Mouse (Mus musculus) kidney, adult 11 months (tissue): ENCODE results near the gene Wbp1l.
A peak's percentile ranks its signal among the peaks of the same experiment; 100 is the strongest.

ENCODE experiments used
- DNase-seq: peaks from one replicate; pipeline ENCODE4 v3.0.0; 2022

The Wbp1l gene

DNA sequence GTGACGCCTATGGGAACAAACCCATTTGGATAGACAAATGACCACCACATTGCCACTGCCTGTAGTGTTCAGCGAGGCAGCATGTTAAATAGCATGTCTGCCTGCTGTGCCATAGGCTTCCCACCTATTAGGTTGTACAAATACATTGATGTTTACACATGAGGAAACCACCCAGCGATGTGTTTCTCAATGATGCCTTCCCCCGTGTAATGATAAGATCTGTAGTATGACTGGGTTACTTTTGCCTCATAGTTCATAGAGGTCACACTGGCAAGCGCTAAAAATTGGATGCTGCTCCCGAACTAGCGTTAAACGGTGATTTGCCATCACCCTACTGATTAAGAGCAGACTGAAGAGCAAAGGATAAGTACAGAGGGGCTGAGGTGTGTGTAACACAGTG, 63.3 kb downstream of the Wbp1l start:
- no peak for DNase-seq

DNA sequence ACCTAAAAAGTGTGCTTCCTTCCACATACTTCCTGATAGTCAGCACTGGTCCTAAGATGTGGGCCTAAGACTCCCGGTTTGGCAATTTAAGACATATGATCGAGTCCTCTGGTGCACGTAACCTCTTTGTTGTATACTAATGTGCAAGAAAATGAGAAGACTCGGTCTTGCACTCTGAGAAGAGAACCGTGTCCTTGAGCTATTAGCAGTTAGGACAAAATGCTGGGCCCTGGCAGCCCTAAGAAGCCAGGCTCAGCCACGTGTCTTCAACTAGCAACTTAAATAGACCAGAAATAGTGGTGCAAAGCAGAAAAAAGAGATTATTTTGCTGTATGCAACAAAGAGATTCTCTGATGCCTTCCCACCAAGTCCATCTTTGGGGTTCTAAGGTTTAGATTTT, 63.9 kb downstream of the Wbp1l start:
- DNase-seq = no peak

DNA sequence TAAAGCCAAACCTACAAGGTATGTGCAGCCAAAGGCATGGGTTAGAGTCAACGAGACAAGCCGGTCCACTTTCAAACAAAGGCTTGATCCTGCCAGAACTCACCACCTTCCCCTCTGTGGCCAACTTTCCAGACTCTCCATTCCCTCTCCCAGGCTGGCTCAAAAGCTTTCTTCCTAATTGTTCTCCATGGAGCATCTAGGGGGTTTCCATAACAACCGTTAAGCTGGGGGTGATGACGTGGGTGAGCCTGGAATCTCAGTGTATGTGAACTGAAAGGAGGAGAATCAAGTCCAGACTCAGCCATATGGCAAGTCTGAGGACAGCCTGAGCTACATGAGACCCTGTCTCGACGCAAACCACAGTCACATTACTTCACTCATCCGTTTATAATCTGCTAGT, 66.6 kb downstream of the Wbp1l start:
- no peak for DNase-seq

DNA sequence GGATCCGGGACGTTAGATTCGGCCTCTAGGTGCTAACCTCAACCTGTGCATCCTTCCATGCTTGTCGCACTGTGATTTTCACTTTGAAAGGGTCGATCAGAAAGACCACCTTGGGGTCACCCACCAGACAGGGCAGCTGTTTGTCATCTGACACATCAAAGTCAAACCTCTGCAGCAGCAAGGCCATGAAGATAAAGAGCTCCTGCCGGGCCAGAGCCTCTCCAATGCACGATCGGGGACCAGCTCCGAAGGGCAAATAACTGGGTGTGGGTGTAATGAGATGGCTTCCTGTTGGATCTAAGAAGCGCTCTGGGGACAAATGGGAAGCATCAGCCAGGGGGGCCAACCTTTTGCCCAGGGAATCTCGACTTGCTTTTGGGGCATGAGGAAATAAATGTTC, 68.4 kb downstream of the Wbp1l start:
- no peak for DNase-seq

DNA sequence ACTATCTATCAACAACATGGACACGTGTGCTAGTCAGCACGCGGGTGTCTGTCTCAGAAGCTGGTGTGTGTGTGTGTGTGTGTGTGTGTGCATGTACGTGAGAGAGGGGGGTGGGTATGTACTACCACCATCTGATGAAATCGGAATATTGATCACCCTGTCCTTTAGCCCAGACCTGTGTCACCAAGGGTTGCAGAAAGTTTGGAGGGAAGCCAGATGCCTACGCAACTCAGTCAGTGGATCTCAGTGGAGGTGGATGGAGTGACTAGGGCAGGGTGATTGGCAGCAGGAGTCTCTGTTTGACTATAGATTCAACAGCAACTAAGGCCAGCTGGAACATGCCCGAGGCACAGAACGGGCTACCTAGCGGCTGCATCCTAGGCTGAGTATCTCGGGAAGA, 69.4 kb downstream of the Wbp1l start:
- DNase-seq = no peak

DNA sequence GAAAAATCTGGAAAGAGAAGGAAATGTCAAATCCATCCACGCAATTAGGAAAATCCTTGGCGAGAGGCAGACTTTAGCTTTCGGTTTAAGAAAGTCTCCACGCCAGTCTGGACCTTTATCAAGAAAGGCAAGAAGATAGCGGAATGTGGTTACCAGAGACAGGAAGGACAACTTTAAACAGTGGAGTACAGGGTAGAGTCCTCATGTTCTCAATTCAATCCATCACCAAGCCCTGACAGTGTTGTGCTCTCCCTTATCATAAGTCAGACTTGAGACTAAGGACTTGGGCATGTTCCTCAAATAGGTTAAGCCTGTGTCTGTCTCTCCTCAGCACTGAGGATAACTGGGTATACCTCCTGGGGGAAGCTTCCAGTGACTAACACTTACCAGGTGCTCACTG, 70.9 kb downstream of the Wbp1l start:
- DNase-seq = no peak

DNA sequence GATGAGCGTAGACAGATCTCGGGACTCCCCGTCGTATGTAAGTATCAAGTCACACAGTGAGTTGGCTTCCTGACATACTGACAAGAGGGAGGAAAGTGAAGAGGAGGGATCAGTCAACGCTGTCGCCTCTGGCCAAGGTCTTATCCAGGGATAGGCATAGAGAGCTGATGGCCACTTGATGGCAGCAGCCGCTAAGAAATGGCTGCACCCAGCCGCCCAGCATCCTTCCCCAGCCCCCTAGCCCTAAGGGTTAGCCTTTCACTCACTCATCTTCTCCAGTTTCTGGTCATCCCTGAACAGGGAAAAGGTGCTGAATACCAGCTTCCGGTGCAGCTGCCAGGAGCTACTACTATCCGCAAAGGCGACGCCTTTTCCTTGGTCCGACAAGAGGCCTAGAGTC, 71.8 kb downstream of the Wbp1l start:
- DNase-seq = no peak

DNA sequence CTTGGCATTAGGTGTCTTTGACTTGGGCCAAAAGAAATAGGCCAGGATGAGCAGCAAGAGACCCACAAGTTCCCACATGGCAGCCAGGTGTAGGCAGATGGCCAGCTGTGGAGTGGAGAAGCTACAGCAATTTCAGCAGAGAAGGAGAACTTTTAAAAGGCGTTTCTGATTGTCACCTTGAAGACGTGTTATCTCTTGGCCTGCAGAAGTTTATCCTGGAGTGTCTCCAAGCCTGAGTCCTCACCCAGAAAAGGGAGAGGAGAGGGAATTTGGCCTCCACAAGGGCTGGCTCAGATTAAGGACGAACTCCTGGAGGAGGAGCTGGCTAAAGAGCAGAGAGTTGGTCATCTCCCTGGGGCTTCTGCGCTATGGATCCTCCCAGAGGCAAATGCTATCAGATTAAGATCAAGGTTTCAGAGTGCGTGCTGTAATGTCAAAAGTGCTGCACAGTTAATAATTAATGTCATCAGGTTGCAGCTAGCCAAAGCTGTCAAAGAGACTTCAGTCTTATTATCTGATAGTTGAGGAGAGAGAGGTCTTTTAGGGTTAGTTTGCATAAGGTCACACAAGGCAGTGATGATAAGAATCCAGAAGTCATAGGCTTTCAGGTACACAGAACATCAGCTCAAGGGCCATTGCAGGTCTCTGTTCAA, 74.0 kb downstream of the Wbp1l start, which contains the start of gene Cyp17a1:
Cyp17a1 (minus strand) TSS at position 407 of the 653 bp plus-strand sequence.
- DNase-seq = no peak

DNA sequence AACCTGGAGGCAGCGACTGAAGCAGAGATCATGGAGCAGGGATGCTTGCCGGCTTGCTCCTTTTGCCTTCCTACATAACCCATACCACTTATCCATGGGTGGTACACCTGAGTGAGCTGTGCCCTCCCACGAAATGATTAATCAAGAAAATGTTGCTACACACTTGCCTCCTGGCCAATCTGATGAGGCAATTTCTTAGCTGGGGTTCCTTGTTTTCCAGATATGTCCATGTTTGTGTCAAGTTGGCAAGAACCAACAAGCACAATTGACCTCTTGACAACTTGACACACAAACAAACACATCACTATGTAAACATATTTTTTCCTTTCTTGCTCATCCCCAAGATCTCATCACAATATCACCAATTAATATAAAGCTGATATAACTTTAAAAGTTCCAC, 76.8 kb downstream of the Wbp1l start:
- DNase-seq = no peak

DNA sequence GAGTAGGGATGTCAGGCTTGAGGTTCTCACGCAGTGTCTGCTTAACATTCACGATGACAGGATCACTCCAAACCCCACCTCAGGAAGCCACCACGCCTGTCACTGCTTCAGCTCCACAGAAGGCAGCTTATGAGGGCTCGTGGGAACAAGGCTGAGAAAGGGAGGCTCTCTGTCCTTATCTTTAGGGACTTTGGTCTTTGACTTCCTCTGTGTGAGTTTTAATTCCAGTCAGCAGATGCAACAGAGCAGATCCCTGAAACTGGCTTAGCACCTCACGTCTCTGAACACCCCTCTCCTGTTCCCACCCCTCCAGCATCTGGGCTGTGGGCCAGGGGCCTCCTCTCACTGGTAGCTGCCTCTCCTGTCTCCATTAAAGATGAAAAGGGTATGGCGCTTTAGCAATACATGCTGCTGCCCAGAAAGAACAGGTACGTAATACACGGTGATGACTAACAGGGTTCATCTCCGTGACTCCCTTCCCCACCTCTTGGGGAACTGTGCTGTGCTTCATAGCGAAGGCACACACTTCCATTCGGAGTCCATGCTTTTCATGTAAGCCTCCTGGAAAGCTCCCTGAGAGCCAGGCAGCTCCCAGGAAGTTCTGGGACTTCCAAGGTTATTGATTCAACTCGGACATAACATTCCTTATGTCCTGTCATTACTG, 81.0 kb downstream of the Wbp1l start:
- no peak for DNase-seq

DNA sequence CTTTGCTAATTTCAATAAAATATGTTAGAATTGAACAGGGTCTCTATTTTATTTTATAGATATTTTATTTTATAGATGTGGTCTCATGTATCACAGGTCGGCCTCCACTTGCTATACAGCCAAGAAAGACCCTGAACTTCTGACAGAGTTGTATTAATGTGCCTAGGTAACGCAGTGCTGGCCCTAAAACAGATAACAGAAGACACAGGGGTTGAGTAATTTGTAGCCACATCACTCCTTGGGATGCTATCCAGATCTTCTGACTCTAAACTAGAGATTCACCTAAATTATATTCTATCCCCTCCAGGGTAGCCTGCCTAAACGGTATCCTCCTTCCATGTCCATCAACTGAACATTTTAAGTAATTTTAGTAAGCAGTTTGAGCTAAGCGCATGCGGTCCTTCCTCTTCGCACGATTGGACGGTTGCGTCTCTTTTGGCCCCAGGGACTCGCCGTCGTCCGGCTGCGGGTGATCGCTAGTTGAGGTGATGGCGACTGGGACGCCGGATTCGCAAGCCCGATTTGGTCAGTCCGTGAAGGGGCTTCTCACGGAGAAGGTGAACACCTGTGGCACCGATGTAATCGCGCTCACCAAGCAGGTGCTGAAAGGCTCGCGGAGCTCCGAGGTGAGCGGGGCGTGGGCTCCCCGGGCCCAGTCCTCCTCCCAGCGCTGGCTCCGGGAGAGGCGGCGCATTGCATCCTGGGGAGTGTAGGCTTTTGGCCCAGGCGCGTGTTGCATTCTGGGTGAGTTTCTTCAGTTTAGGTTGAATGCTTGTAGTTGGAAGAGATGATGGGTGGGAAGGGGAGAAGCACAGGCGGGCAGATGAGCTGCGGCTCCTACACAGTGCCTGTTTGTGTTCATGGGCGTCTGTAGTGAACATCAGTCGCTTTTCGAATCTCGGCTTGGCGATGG, 90.8 kb downstream of the Wbp1l start, which contains the start of gene Borcs7:
Borcs7 (plus strand) TSS at position 447 of the 913 bp plus-strand sequence.
- peak; percentile 83 for DNase-seq

DNA sequence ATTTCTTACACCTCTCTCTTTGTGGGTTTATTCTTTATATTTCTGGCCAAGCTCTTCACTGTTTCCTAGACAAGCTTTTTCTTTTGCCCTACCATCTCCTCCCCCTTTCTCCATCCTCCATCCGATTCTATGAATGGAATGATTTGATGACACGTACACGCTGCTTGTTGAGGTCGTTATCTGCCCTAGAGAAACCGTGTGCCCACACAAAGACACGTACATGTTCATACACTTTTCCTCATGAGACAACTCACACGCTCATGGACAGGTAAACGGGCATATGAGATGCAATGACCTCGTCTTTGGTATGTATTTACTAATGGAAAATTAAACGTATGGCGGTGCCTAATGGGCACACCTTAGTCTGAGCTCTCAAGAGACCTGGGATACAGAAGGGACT, 91.5 kb downstream of the Wbp1l start:
- DNase-seq = no peak

DNA sequence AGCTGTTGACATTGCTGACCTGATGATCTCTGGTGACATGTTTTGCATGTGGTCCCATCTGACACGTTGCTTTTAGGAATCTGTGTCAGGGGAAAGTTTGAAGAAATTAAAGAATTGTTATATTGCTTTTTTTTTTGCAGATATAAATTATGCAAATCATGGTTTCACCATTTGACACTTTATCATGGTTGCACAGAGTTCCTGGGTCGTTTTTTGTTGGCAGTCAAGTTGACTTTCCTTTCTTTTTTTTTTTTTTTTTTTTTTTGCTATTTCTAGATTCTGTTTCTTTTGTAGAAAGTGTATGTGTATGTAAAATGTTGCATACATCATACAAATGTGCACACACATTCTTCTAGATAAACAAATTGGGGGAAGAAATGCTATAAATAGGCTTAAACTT, 92.2 kb downstream of the Wbp1l start:
- DNase-seq = no peak

DNA sequence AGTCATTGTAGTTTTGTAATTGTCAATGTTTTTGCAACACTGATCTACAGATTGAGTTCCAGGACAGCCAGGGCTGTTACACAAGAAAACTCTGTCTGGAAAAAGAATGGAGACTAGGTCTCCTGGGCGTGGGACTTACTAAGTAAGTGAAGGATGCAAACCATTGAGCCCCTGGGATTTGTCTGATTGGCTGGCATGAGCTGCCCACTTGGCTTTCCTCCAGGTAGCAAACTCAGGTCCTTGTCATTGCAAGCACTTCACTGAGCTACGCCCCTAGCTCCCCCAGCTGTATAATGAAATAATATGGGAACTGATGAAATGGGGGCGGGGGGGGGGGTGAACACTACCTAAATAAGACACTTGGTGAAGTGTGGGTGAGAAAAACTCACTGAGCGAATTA, 94.3 kb downstream of the Wbp1l start:
- DNase-seq = no peak

DNA sequence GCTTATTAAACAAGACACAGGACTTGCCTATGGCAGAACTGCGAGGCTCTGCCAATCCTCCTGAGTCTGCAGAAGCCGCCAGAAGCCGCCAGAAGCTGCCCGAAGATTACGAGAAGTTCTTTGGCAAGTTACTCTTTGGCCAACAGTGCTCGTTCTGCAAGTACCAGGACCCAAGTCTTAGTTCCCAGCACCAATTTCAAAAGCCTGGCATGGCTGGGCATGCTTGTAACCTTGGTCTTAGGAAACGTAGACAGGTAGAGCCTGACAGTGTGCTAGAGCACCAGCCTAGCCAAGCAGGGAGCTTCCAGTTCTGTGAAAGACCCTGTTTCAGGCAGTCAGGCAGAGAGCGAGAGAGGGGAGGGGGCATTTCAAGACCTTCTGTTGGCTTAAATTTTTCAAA, 97.6 kb downstream of the Wbp1l start:
- DNase-seq = no peak

DNA sequence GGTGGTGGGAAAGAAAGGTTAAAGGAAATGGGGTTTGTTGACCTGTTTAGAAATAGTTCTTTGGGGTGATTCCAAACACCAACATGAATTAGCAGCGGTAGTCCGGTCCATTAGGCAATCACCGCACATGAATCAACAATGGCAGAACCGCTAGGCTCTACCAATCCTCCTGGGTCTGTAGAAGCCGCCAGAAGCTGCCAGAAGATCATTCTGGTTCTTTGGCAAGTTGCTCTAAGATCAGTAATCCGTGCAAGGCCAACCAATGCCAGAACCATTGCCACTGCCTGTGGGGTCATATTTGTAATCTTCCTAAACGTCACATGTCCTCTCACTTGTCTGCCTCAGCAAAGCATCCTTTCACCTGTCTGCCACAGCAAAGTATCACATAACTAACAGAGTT, 98.1 kb downstream of the Wbp1l start:
- DNase-seq = no peak

DNA sequence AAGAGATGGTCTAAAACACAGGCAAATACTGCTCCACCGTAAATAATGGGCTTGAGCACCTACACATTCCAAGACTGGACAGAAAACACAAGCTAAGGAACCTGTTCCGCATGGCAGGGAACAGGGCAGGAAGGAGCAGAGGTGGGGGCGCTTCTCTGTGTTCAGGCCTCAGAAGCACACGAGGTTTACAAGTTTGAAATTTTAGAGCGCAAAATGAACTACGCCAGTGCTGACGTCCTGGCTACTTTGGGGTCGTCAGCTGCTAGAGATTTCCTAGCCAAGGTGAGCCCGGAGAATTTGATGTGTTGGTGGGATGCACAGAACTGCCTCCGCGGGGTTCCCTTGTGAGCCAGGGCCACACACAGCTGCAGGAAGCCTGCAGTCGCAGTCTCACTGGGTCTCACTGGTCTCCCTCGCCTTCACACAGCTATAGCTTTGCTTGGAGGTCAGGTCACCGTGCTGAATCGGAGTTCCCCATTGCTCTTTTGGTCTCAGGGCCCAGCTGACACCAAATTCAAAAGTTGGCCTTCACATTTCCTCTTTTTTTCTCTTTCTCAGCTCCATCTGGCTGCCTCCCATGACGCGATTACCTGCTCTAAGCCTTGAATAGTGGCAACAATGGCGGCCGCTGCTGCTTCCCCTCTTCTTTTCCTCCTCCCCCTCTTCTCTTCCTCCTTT, 99.1 kb downstream of the Wbp1l start:
- DNase-seq = no peak

DNA sequence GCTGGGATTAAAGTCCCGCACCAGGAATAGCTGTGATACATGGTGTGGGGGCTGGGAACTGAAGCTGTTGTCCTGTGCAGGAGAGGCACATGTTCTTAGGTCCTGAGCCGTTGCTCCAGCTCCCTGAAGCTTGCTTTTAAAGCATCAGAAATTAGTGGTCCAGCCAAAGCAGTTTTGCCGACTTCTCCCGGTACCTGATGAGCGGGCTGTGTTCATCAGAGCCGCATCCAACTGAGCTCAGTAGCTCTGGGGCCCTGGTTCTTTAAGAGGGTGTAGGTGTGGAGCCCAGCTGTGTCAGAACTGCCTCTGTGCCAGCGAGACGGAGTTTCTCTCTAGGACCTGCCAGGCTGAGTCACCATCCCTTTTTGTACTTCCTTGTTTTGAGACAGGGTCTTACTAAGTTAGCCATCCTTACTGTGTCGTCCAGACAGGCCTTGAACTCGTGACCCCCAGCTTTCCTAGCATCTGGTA, 100.2 kb downstream of the Wbp1l start:
- no peak for DNase-seq

DNA sequence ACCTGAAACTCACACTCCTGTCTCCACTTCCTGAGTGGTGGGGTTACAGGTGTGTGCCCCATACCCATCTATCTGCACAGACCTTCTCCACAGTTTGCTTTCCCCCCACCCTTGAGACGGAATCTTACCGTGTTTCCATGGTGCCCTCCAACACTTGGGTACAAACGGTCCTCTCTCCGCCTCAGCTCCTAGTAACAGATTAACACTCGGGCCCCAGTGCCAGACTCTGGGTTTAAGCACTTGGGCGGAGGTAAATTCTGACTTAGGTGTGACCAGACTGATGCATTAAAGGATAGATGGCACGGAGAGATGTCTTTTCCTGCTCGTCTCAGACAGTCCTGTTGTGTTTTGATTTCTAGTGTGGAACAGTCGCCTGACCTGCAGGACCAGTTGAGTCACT, 102.3 kb downstream of the Wbp1l start:
- peak; percentile 27 for DNase-seq

DNA sequence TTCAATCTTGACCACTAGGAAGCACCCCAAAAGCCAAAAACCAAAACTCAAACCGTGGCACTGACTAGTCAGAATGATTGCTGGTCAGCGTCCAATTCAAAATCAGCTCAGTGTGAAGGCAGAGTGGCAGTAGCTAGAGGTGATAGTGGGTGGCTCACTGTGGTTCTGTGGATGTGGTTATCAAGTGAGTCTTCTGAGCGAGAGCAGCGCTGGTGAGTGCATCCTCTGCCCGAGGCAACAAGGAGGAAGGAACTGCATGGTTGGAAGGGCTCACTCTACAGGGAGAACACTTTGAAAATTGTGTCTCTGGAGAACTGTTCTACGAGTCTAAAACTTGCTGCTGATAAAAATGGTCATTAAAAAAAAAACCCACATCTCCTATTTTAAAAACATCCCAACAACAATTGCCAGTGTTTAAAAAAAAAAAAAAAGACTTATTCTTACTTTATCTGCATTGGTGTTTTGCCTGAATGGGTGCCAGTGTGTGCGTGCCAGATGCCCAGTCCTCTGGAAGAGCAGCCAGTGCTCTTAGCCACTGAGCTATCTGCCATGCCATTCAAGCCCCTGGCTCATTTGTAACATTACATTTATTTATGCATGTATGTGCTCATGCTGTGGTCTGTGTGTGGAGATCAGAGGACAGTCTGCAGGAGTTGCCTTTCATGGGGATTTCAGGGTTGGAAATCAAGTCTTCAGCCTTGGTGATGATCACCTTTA, 107.1 kb downstream of the Wbp1l start:
- no peak for DNase-seq

DNA sequence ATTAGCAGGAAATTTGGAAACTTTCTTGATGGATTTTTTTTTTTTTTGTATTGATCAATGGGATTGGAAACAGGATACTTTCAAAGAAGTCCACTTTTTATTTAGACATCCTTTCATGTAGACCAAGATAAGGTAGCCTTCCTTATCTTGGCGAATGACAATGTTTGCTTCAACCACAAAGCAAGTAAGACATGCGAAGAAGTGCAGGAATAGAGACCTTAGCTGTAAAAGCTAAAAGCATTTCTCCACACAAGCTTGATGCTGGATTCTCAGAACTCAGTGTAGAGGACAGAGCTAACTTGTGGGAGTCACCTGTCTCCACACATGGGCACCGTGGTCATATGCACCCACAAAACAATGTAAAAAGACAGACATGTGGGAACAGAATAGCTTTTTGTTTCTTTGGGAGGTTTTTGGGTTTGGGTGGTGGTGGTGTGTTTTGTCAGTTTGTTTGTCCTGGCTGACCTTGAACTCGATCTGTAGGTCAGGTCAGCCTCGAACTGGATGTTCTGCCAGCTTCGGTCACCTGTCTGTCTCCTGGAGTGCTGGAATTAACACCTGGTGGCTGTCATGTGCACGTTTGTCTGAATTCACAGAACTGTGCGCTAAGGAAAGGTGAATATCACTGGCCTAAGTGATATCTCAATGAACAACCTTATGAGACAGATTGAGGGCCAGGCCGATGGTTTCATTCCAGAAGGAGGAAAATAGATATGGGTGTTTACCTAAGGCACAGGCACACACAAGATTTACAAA, 107.8 kb downstream of the Wbp1l start:
- DNase-seq = no peak
